Mouse (Mus musculus): ENCODE data around the gene 4933421I07Rik. TPM values are rescaled to one million over a fixed set of nuclear protein-coding genes. Genes with fewer than 3 reads are reported as not detected.

The 4933421I07Rik gene
- polyA plus RNA-seq (2014; fragmentation: Nextera tagmentation; extraction: Ambion mirVana): not detected in 2 replicates

- peaks cover 12% of the 10 kb centered on the region for H3K9me3 ChIP-seq (ENCODE audit: control insufficient read depth, low read length)
- WGBS: 78% methylated on average over 5 of the region's 5 CpGs
- H3K4me3 ChIP-seq (ENCODE audit: low read depth, low read length): no peak within 1 kb of the TSS
- ATAC-seq (replicated peaks; ENCODE audit: low FRiP score, low TSS enrichment, low read depth): no peak
- no peak within 1 kb of the TSS for H3K4me2 ChIP-seq (ENCODE audit: low read length)
- DNase-seq (ENCODE audit: low spot score): no peak
- no peak within 1 kb of the TSS for H3K27ac ChIP-seq (ENCODE audit: low read depth)
- H3K36me3 ChIP-seq (ENCODE audit: control insufficient read depth, insufficient read depth, low read length): no peaks in the 10 kb centered on the region
- H3K4me1 ChIP-seq (replicated peaks; ENCODE audit: control insufficient read depth, insufficient read depth, low read length): no peaks in the 10 kb centered on the region
- no peaks in the 10 kb centered on the region for H3K27me3 ChIP-seq (replicated peaks; ENCODE audit: control insufficient read depth, insufficient read depth, low read length)
- no peak within 1 kb of the TSS for H3K9ac ChIP-seq (ENCODE audit: low read length)
These were observed at the start of gene 4933421I07Rik for GRCm38 (mm10) chr7:42447850-42448249. Gene 4933421I07Rik (minus strand): TSS chr7:42448120.

GRCm38 (mm10) chr7:42497356-42497755, 49.4 kb upstream of the 4933421I07Rik start:
- ATAC-seq (replicated peaks; ENCODE audit: low FRiP score, low TSS enrichment, low read depth) (no peak), DNase-seq (ENCODE audit: low spot score) (no peak)
- no peak overlapping the region for H3K4me2 ChIP-seq (ENCODE audit: low read length)
- H3K9ac ChIP-seq (ENCODE audit: low read length): no peak overlapping the region
- peaks cover 14% of the 10 kb centered on the region for H3K36me3 ChIP-seq (ENCODE audit: control insufficient read depth, insufficient read depth, low read length)
- no peaks in the 10 kb centered on the region for H3K27me3 ChIP-seq (replicated peaks; ENCODE audit: control insufficient read depth, insufficient read depth, low read length)
- whole genome bisulfite sequencing: 92% methylated on average over 9 of the region's 9 CpGs
- H3K9me3 ChIP-seq (ENCODE audit: control insufficient read depth, low read length): no peaks in the 10 kb centered on the region; the same call in 1 of the 2 replicates
- H3K4me1 ChIP-seq (replicated peaks; ENCODE audit: control insufficient read depth, insufficient read depth, low read length): no peaks in the 10 kb centered on the region
- H3K27ac ChIP-seq (ENCODE audit: low read depth): no peak overlapping the region
- no peak overlapping the region for H3K4me3 ChIP-seq (ENCODE audit: low read depth, low read length)

DNA sequence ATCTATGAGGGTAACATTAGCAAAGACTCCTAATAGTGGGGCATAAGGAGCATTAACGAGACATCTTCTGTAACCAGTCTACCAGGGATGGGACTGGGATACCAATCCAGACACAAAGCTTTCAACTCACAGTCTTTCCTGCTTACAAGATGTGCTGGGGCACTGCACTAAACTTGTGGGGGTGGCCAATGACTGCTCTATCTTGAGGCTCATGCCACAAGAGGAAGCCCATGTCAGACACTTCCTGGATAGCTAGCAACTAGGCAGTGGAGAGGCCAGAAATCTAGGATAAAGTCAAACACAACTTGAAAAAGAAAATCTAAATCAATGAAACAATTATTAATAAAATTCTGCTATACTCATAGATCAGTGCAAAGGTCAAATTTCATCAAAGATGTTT, 48.3 kb upstream of the 4933421I07Rik start:
- H3K36me3 ChIP-seq (ENCODE audit: control insufficient read depth, insufficient read depth, low read length): peaks cover 14% of the 10 kb centered on the region
- no peak overlapping the region for H3K4me2 ChIP-seq (ENCODE audit: low read length)
- DNase-seq (ENCODE audit: low spot score) (no peak), ATAC-seq (replicated peaks; ENCODE audit: low FRiP score, low TSS enrichment, low read depth) (no peak)
- H3K27me3 ChIP-seq (replicated peaks; ENCODE audit: control insufficient read depth, insufficient read depth, low read length): no peaks in the 10 kb centered on the region
- no peaks in the 10 kb centered on the region for H3K4me1 ChIP-seq (replicated peaks; ENCODE audit: control insufficient read depth, insufficient read depth, low read length)
- no peak overlapping the region for H3K27ac ChIP-seq (ENCODE audit: low read depth)
- H3K9me3 ChIP-seq (ENCODE audit: control insufficient read depth, low read length): no peaks in the 10 kb centered on the region; the same call in 1 of the 2 replicates
- WGBS: 95% methylated on average over 1 of the region's 1 CpGs
- no peak overlapping the region for H3K4me3 ChIP-seq (ENCODE audit: low read depth, low read length)
- H3K9ac ChIP-seq (ENCODE audit: low read length): no peak overlapping the region

- DNase-seq (ENCODE audit: low spot score) (no peak), ATAC-seq (replicated peaks; ENCODE audit: low FRiP score, low TSS enrichment, low read depth) (no peak)
- Histone ChIP-seq H3K9me3 (ENCODE audit: control insufficient read depth, low read length) (no peaks in the 10 kb centered on the region; the same call in 1 of the 2 replicates), H3K27ac (ENCODE audit: low read depth) (no peak overlapping the region), H3K9ac (ENCODE audit: low read length) (no peak overlapping the region), H3K4me1 (replicated peaks; ENCODE audit: control insufficient read depth, insufficient read depth, low read length) (no peaks in the 10 kb centered on the region), H3K27me3 (replicated peaks; ENCODE audit: control insufficient read depth, insufficient read depth, low read length) (no peaks in the 10 kb centered on the region), H3K4me2 (ENCODE audit: low read length) (no peak overlapping the region), H3K4me3 (ENCODE audit: low read depth, low read length) (no peak overlapping the region), H3K36me3 (ENCODE audit: control insufficient read depth, insufficient read depth, low read length) (peaks cover 20% of the 10 kb centered on the region)
- WGBS: 90% methylated on average over 5 of the region's 5 CpGs
These were observed 42.9 kb upstream of the 4933421I07Rik start for GRCm38 (mm10) chr7:42490859-42491258.

DNA sequence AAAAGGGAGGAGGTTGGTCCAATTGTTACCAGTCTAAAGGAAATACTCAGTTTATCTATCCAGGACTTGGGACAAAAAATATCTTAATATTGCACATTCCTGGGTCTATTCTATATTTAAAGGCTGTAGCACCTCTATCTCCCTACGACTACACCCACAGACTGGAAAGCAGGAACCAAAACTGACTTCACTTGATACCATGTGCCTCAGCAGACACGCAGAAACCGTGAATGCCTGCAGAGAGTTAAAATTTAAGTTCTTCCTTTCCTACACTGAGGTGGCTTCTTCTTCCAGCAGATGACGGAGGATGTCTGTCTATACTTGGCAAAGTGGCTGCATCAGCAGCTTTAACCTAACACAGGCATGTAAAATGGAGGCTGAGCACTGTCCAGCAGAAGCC, 42.4 kb upstream of the 4933421I07Rik start:
- Histone ChIP-seq H3K27me3 (replicated peaks; ENCODE audit: control insufficient read depth, insufficient read depth, low read length) (no peaks in the 10 kb centered on the region), H3K4me3 (ENCODE audit: low read depth, low read length) (no peak overlapping the region), H3K36me3 (ENCODE audit: control insufficient read depth, insufficient read depth, low read length) (peaks cover 23% of the 10 kb centered on the region), H3K4me1 (replicated peaks; ENCODE audit: control insufficient read depth, insufficient read depth, low read length) (no peaks in the 10 kb centered on the region), H3K4me2 (ENCODE audit: low read length) (no peak overlapping the region), H3K27ac (ENCODE audit: low read depth) (no peak overlapping the region), H3K9ac (ENCODE audit: low read length) (no peak overlapping the region), H3K9me3 (ENCODE audit: control insufficient read depth, low read length) (no peaks in the 10 kb centered on the region; the same call in 1 of the 2 replicates)
- 89% methylated on average over 4 of the region's 4 CpGs for WGBS
- no peak for DNase-seq (ENCODE audit: low spot score)
- no peak for ATAC-seq (replicated peaks; ENCODE audit: low FRiP score, low TSS enrichment, low read depth)

DNA sequence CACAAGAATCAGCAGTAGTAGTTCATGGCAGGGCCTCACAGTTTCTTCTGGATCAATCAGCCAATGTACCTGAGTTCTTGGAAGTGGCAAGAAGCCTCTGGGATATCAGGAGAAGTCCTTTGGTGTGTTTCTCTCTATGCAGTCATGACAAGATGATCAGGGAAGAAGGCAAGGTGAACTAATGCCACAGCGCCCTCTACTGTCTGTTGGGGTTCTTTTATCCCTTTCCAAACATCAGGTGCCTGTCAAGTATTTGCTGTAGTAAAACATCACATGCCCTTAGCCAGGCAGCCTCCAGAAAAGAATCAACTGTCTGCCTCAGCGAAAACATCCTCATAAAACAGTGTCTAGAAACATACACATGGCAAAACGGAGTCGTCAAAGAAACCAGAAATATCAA, 6.7 kb upstream of the 4933421I07Rik start:
- Histone ChIP-seq H3K4me3 (ENCODE audit: low read depth, low read length) (no peak overlapping the region), H3K27me3 (replicated peaks; ENCODE audit: control insufficient read depth, insufficient read depth, low read length) (no peaks in the 10 kb centered on the region), H3K36me3 (ENCODE audit: control insufficient read depth, insufficient read depth, low read length) (no peaks in the 10 kb centered on the region), H3K9me3 (ENCODE audit: control insufficient read depth, low read length) (no peaks in the 10 kb centered on the region), H3K9ac (ENCODE audit: low read length) (no peak overlapping the region), H3K27ac (ENCODE audit: low read depth) (no peak overlapping the region), H3K4me1 (replicated peaks; ENCODE audit: control insufficient read depth, insufficient read depth, low read length) (no peaks in the 10 kb centered on the region), H3K4me2 (ENCODE audit: low read length) (no peak overlapping the region)
- 67% methylated on average over 4 of the region's 4 CpGs for WGBS
- ATAC-seq (replicated peaks; ENCODE audit: low FRiP score, low TSS enrichment, low read depth) (no peak), DNase-seq (ENCODE audit: low spot score) (no peak)

- 36% methylated on average over 3 of the region's 3 CpGs for WGBS
- H3K27me3 ChIP-seq (replicated peaks; ENCODE audit: control insufficient read depth, insufficient read depth, low read length): no peaks in the 10 kb centered on the region
These were observed 2.7 kb upstream of the 4933421I07Rik start for GRCm38 (mm10) chr7:42450618-42451017.

GRCm38 (mm10) chr7:42447352-42447751, 568 bp downstream of the 4933421I07Rik start:
- H3K4me2 ChIP-seq (ENCODE audit: low read length): no peak overlapping the region
- no peaks in the 10 kb centered on the region for H3K4me1 ChIP-seq (replicated peaks; ENCODE audit: control insufficient read depth, insufficient read depth, low read length)
- no peaks in the 10 kb centered on the region for H3K27me3 ChIP-seq (replicated peaks; ENCODE audit: control insufficient read depth, insufficient read depth, low read length)
- DNase-seq (ENCODE audit: low spot score): no peak
- no peak overlapping the region for H3K9ac ChIP-seq (ENCODE audit: low read length)
- H3K9me3 ChIP-seq (ENCODE audit: control insufficient read depth, low read length): peaks cover 13% of the 10 kb centered on the region
- H3K27ac ChIP-seq (ENCODE audit: low read depth): no peak overlapping the region
- H3K36me3 ChIP-seq (ENCODE audit: control insufficient read depth, insufficient read depth, low read length): no peaks in the 10 kb centered on the region
- no peak for ATAC-seq (replicated peaks; ENCODE audit: low FRiP score, low TSS enrichment, low read depth)
- WGBS: 84% methylated on average over 9 of the region's 9 CpGs
- H3K4me3 ChIP-seq (ENCODE audit: low read depth, low read length): no peak overlapping the region

More at GRCm38 (mm10) chr7:42450618-42451017, 2.7 kb upstream of the 4933421I07Rik start:
- Histone ChIP-seq H3K4me2 (ENCODE audit: low read length) (no peak overlapping the region), H3K27ac (ENCODE audit: low read depth) (no peak overlapping the region), H3K36me3 (ENCODE audit: control insufficient read depth, insufficient read depth, low read length) (no peaks in the 10 kb centered on the region), H3K4me1 (replicated peaks; ENCODE audit: control insufficient read depth, insufficient read depth, low read length) (no peaks in the 10 kb centered on the region), H3K4me3 (ENCODE audit: low read depth, low read length) (no peak overlapping the region), H3K9ac (ENCODE audit: low read length) (no peak overlapping the region), H3K9me3 (ENCODE audit: control insufficient read depth, low read length) (peaks cover 12% of the 10 kb centered on the region)
- ATAC-seq (replicated peaks; ENCODE audit: low FRiP score, low TSS enrichment, low read depth) (no peak), DNase-seq (ENCODE audit: low spot score) (no peak)

All from intestine, embryonic 14.5 days (tissue).